Mouse (Mus musculus) inflammation-experienced regulatory T-cells, adult 6 months (primary cell): ENCODE measurements around the gene Megf8. TPM values are rescaled to one million over a fixed set of nuclear protein-coding genes. Genes with fewer than 3 reads are reported as not detected.
"Not testable (repeated sequence)": the region's sequence is repeated elsewhere in the genome, so short reads cannot be mapped to it uniquely, and the experiment has no call there.

Experiments used
- ATAC-seq: one replicate; pipeline ENCODE4 v1.8.0; 2017
- polyA plus RNA-seq, 3 experiments: library from polyadenylated mRNA; unstranded; fragments of 100-300 nt; shearing (Covaris generic); gene quantifications; one replicate each; pipeline ENCODE4 v1.2.1; 2017

Megf8 gene
- polyA plus RNA-seq, 3 experiments from 2014 or later: 0.13 to 0.31 TPM; not detected in 1

DNA sequence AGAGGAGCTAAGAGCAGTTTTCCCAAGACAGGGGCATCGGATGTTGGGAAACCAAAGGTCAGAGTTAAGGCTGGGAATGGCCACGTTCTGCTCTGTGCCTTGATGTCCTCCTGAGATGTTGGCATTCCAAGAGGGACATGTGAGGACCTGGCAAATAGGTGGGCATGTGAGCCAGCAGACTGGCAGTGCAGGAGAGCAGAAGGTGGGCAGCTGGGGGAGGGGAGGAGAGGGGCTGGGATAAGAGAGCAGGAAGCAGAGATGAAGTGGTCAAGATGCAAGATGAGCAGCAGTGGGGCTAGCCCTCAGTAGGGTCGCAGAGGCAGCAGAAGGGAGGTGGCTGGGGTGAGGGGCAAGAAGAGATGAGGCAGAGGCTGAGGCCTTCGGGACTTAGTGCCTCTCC, 66.9 kb downstream of the Megf8 start:
- ATAC-seq: no peak

DNA sequence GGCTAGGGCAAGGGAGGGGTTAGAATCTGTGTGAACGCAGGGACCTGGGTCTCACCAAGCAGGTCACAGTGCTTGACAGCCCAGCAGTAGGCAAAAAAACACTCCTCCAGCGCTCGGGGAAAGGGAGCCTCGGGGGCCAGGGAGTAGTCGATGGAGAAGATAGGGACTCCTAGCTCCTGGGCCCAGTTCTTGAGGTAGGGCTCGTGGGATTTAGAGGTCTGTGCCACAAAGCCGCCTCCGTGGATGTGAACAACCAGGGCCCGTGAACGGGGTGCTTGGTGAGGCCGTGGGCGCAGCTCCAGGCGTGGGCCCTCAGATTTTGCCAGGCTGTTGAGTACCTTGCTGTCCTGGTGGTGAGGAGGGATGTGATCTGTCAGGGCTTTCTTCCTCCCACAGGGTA, 67.4 kb downstream of the Megf8 start:
- ATAC-seq: no peak

DNA sequence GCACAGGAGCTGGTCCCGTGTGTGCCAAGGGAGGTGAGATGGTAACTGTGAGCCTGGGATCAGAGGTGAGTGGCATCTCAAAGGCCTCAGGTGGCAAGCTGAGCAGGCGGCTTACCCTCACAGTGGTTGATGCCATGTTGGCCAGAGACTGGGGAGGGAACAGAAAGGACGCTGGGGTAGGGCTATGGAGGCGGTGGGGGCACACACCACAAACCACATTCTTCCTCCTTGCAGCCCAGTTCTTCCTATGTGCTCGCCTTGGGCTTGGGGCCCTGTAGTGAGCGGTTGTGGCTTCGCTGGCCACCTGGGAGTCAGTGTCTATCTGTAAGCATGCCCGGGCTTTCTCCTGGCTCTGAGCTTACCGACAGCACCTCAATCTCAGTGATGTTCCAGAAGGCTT, 67.9 kb downstream of the Megf8 start:
- ATAC-seq: no peak

- ATAC-seq: no peak
Measured at GRCm38 (mm10) chr7:25385259-25385658, 68.3 kb downstream of the Megf8 start.

- ATAC-seq: peak; percentile 92
Measured at GRCm38 (mm10) chr7:25385850-25386555, 69.0 kb downstream of the Megf8 start.

GRCm38 (mm10) chr7:25387811-25388440, 71.0 kb downstream of the Megf8 start:
- no peak for ATAC-seq

DNA sequence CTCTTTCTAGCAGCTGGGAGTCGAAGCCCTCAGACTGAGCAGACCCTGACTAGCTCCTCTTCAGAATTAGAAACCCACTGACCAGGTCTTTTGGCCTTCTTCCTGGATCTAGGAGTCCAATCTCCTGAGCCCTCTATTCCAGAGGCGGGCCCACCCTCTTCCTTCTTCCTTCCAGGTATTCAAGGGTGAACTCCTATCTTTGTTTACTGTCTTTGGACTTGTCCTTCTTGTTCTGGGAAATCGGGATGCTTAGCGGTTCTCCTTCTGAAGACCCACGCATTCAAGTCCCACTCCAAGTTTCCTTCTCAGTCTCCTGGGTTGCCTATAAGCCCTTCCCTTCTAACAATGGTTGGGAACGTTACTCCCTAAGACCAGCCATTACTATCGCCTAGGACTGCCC, 72.0 kb downstream of the Megf8 start:
- no peak for ATAC-seq

GRCm38 (mm10) chr7:25390054-25390770, 73.2 kb downstream of the Megf8 start:
- ATAC-seq: no peak

DNA sequence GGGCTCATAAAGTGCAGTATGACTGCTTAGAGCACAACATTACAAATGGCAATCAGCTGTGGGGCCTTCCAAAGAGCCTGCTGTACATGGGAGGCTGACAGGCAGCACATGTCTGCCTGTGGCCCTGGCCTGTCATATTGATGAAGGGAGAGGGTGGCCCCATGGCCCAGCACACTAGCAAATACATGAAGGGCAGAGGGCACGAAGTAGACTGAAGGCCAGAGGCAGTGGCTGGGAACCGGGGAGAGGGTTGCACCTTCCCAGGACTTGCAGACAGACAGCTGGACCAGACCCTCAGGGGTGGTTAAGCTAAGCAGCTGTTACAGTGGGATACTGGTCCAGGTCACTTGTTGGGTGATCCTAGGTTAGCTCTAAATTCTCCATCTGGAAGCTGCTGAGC, 74.0 kb downstream of the Megf8 start:
- ATAC-seq: no peak

- ATAC-seq: no peak
Measured at GRCm38 (mm10) chr7:25391856-25392453, 75.0 kb downstream of the Megf8 start.

DNA sequence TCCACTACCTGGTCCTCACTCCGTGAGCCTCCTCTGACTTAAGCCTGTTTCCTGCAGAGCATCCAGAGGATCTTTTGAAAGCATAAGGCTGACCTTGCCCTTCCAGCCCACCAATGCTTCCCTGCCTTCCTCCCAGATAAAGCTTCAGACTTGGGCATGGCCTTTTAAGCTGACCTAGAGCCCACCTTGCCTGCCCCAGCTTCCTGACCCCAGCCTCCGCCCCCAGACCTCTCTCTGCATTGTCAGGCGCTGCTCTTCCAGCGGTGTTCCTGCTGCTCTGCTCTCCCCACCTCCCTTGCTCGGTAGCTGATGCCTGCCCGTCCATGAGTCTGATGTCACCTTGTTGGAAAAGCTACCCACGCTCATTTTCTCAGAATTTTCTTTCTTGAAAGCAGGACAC, 75.9 kb downstream of the Megf8 start:
- no peak for ATAC-seq

- no peak for ATAC-seq
Measured at GRCm38 (mm10) chr7:25393451-25394210, 76.7 kb downstream of the Megf8 start.

DNA sequence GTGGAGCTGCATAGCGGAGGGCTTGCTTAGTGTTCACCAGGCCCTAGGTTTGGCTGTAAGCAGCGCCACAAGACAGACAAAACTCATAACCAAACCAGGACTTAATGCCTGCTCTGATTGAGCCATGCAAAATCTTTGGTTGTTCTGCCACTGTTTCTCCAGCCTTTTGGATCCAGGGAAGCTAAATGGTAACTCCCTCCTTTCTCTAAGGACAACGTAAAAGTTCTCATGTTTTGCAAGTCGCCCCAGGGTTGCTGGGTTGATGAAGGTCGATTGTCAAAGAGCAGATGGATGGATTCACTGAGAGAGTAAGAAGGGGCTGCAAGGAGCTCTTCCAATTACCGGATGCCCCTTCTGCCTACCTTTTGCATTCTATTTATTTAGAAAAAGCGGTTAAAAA, 77.8 kb downstream of the Megf8 start:
- ATAC-seq: no peak

DNA sequence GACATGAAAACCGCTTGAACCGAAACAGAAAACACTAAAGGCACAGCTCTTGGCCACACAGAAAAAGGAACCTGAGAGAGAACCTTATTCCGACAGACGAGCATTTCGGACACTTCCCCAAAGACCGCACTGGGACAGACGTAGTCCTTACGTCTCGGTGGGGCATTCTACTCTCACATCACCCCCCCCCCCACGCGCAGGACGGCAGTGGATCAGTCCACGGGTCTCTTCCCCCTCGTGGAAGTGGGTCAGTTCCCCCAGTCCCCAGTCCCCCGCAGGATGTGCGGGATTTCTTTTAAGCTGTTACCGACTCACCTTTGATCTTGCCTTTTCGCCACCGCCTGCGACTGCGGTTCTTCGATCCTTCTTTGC, 78.2 kb downstream of the Megf8 start:
- ATAC-seq: peak; percentile 29

GRCm38 (mm10) chr7:25395558-25396521, 78.9 kb downstream of the Megf8 start:
- peak; percentile 96 for ATAC-seq

- ATAC-seq: no peak
Measured at GRCm38 (mm10) chr7:25396621-25397020, 79.7 kb downstream of the Megf8 start.

- ATAC-seq: no peak
Measured at GRCm38 (mm10) chr7:25398610-25399009, 81.6 kb downstream of the Megf8 start, which contains the start of gene Lipe. TSS of gene Lipe (minus strand) at chr7:25398710.

- not testable (repeated sequence) for ATAC-seq
Measured at GRCm38 (mm10) chr7:25399028-25399427, 82.1 kb downstream of the Megf8 start.

DNA sequence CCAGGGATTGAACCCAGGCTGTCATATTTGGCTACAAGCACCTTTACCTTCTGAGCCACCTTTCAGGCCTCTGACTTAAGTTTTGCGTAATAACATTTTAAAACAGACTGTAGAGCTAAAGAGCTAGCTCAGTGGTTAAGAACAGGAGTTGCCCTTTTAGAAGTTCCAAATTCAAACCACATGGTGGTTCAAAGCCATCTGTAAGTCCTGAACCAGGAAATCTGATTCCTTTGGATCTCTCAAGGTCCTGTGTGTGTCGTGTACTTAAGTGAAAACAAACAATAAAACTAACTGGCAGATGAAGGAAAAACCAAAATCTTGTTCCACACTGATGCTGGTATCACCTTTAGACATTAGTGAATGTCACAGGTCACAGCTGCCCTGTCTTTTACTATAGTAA, 84.6 kb downstream of the Megf8 start:
- ATAC-seq: no peak

DNA sequence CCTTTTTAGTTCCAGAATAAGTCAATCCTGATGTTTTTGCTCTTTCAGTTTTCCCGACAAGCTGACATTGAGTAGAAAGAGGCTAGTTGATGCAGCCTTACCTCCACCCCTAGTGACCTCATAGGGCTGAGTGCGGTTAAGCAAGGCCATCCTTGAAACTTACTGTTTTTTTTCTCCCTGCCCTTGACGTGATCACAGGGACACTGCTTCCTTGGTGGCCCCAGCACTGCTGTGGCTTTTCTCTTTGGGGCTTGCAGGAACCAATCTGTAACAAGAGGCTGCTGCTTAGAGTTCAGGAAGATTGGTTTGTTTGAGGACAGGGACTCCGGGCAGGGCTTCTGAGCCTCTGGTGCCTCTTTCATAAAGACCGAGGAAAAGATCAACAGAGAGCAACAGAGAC, 85.0 kb downstream of the Megf8 start:
- no peak for ATAC-seq

GRCm38 (mm10) chr7:25402671-25403101, 85.7 kb downstream of the Megf8 start:
- ATAC-seq: no peak
